Mouse (Mus musculus) thymus, postnatal 25 days (tissue): ENCODE results near the gene Sh2b3.
A peak's percentile ranks its signal among the peaks of the same experiment; 100 is the strongest.

Experiments used
- DNase-seq: peaks from one replicate; pipeline ENCODE4 v3.0.0; 2022

The Sh2b3 gene

GRCm38 (mm10) chr5:121822786-121823505 lies 14.5 kb downstream of the Sh2b3 start:
- DNase-seq = no peak

- DNase-seq = no peak
Measured at GRCm38 (mm10) chr5:121821552-121821951, 15.9 kb downstream of the Sh2b3 start.

GRCm38 (mm10) chr5:121821116-121821515 lies 16.3 kb downstream of the Sh2b3 start:
- DNase-seq = no peak

DNA sequence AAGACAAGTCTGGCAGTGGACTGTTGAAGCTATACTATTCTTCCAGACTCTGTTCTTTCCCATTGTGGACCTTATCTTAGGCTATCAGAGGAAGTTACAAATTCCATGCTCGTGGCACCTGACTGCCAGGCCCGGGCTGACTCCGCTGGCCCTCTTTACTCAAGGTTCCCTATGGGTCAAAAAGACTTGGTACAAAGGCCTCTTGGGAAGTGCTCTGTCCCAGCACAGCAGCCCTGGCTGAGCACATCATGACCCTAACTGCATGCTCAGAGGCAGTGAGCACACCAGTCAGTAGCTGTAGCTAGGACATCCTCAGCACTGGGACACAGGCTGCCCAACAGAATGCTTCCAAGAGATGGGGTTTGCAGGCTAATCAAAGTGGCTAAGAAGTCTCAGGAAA lies 16.8 kb downstream of the Sh2b3 start:
- DNase-seq = no peak

DNA sequence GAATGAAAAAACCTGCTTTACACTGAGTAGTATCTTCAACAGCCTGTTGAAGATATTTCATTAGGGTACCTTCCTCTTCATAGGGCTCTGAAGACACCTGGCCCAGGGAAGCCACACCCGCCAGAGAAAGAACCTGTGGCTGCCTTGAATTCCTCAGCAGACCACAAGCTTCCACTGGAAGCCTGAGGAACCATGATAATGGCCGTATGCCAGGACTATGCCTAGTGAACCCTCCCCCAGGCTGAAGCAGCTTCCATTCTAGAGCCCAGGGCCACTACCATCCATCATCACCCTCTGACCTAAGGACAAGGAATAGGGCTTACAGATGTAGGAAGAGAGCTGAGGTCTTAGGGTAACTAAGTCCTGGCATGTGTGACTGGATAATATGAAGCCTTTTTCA lies 17.3 kb downstream of the Sh2b3 start:
- no peak for DNase-seq

DNA sequence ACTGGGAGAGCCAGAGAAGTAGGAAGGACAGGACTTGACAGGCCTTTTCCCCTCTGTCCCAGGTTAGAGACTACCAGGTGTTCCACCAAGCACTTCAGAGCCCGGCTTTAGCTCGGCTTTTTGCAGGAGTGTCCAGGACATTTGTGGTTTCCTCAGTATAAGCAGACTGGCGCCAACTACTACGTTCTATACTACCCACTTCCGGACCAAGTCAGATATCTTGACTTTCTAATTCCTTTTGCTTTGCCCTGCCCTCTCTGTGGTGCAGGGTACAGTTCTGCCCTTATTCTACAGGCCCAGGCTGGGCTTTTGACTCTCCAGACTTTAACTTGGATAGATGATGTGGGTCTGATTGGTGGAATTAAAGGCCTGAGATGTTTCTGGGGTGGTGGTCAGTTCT lies 17.9 kb downstream of the Sh2b3 start:
- DNase-seq = no peak

- no peak for DNase-seq
Measured at GRCm38 (mm10) chr5:121818862-121819261, 18.6 kb downstream of the Sh2b3 start.

DNA sequence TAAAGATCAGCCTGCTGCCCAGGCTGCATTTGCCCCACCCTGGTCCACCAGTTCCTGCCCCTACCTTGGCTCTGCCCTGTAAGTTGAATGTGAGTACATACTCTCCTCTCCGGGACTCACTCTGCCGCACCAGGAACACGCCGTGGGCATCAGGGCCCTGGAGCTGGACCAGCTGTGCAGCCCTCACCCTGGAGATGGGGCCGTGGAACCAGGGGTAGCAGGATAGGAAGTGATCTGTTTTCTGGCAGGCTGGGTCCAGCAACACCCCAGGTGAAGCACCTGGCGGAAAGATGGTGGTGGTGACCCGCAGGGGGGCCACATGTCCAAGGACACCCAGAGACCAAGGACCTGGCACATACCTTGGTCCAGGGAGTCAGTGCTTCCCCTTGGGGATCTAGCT lies 19.0 kb downstream of the Sh2b3 start:
- no peak for DNase-seq

- DNase-seq = no peak
Measured at GRCm38 (mm10) chr5:121817551-121817950, 19.9 kb downstream of the Sh2b3 start.

- DNase-seq = no peak
Measured at GRCm38 (mm10) chr5:121816611-121817010, 20.8 kb downstream of the Sh2b3 start.

DNA sequence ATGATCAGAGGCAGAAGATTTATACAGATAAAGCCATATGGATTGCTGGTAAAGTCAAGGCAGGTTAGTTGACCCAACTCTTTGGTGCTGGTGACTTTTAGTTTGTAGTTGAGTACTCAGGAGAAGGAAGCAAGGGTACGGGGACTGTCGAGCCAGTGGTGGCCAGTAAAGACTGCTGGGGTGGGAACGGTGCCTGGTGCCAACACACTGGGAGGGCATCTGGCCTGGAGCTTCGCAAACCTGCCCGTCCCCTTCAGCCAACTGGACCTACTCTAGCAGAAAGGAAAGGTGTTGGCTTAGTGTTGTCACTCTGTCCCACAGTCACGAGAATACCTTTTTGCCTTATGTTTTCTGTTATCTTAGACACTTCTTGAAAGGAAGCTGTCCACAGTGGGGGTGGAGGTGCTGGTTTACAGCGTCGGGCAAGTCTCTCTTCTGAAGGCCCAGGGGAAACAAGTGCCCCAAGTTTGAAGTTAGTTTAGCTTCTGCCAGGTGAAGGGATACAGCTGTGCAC lies 21.5 kb downstream of the Sh2b3 start:
- DNase-seq = no peak

- peak; percentile 43 for DNase-seq
Measured at GRCm38 (mm10) chr5:121815067-121815466, 22.4 kb downstream of the Sh2b3 start.

DNA sequence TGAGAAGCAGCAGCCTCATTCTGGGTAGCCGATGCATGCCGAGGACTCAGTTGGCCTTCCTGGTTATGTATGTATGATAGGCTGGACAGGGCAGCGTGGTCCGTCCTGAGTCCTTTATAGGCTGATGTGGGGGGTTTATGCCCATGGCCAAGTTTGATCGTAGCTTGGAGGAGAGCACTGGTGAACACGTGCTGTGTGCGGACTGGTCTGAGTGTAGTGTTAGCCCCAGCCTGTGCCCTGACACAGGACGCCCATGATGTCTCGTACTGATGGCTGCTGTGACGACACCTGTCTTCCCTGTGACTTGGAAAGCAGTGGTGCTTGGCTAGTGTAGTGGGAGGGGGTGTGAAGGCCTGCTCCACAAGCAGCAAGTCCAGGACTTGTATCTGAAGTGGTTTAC lies 23.7 kb downstream of the Sh2b3 start:
- DNase-seq = no peak

DNA sequence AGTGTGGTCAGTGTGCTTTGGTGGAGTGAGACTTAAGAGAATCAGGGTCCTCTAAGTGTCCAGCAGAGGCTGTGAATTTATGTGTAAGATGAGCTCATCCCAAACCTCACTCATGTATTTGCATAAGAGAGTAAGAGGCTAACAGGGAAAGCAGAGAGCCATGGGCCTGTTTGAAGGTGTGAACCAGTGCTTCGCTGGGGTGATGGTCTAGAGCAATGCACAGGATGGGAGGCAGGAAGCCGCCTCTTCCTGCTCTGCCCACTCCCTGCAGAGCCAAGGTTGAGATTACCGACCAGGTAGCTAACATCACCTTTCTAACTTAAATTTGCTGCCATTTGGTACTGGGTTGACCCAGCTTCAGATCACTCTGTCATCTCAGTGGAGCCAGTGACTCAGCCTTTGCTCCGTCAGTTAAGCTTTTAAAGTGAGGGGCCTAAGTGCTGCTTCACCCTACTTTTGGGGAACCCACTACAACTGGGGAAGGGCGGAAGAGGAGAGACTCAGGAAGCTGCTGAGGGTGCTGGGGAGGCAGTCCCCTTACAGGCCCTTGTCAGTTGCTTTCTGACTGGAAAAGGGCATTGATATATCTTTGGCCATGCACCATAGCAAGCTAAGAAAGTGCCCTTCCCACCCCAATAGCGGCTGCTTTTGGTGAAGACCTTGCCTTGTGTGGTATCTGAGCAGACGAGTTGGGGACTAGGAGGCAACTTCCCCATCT lies 24.8 kb downstream of the Sh2b3 start:
- DNase-seq = no peak

DNA sequence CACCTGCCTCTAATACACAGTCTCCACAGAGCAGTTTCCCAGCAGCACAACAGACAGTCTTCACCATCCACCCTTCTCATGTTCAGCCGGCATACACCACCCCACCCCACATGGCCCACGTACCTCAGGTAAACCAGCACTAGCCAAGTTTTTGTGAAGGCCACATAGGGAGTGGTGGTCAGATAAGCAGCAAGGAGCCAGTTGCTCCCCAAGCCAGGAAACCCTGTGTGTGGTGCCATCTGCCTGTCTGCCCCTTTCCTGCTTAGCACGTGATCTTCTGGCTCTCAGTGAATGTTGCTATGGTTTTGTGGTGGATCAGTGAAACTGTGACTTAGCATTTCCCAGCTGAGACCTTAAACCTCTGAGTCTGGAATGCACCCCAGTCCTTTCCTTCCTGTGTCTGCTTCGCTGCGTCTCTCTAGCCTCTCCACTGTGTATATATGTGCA lies 25.9 kb downstream of the Sh2b3 start:
- DNase-seq = no peak

GRCm38 (mm10) chr5:121810331-121811151 lies 26.9 kb downstream of the Sh2b3 start:
- no peak for DNase-seq

DNA sequence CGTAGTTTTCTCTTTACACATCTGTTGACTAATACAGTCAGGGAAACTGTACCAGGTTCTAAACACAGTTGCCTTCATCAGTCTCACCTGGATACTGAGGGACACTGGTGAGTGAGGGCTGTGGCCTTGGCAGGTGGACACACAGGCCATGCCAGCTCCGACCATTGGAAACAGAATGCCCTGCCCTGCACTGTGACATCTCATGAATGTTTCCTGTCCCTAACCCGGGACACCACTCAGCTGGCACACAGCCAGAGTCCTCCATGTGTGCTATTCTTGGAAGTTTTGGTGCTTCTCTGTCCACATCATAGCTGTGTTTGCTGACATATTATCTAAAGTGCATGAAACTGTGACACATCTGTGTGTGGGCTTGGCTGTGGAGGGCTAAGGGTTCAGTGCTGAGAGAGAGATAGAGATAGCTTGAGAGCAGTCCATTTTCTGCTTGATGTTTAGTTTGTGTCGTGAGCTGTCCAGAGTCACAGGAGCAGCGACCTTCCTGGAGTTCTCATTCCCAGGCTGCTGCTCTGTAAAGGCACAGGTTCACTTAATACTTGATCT lies 27.7 kb downstream of the Sh2b3 start:
- no peak for DNase-seq

- no peak for DNase-seq
Measured at GRCm38 (mm10) chr5:121808202-121808601, 29.2 kb downstream of the Sh2b3 start.

DNA sequence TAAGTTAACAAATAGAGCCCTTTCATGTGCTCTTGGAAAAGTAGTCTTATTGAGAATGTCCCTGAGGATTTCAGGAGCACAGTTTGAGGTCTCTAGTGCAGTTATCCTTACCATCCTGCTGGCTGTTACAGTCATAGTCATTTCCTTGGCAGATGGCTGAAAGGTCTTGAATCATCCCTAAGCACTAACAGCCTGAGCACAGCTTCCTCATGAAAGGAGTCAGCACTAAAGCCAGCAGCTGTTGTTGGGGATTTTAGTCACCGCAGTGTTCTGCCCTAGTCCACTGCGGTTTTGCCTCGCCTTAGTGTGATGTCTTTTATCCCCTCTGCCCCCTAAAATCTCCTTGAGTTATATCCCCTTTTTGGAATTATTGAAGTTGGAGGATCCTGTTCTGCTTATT lies 30.3 kb downstream of the Sh2b3 start:
- DNase-seq = no peak

DNA sequence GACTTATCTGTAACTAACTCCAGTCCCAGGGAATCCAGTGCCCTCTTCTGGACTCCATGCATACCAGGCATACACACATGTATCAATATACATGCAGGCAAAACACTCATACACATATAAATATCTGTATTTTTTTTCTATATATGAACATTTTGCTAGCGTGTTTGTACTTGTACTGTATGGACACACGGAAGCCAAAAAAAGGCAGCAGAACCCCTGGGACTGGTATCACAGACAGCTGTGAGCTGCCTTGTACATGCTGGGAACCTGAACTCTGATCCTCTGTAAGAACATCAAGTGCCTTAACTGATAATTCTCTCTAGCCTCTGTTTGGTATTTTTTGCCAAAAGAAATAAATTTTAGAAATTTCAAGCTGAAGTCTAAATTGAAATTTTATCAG lies 39.0 kb downstream of the Sh2b3 start:
- DNase-seq = no peak

- no peak for DNase-seq
Measured at GRCm38 (mm10) chr5:121795800-121796199, 41.6 kb downstream of the Sh2b3 start.

DNA sequence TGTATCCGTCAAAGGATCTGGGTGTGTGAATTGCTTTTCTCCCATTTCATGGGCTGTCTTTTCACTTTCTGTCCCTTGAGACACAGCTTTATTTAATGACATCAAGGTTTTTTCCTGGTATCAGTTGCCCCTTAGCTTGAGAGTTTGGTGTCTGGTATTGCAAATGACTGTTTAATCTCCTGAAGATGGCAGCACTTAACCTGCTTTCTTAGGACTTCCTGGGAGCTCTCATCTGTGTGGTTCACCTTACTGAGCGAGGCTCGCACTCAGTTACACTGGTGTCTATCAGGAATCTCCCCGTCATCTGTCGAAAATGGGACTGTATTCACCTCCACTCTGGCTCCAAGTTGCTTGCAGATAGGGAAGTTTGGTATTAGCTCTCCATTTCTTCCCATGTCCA lies 46.4 kb downstream of the Sh2b3 start:
- no peak for DNase-seq

- DNase-seq = no peak
Measured at GRCm38 (mm10) chr5:121783862-121784500, 53.5 kb downstream of the Sh2b3 start.
